ENCODE assay signal across 8 mouse cellular contexts in genomic region chr17:35864832-35865353, GRCm38 (mm10). TPM values are rescaled to one million over a fixed set of nuclear protein-coding genes. Genes with fewer than 3 reads are reported as not detected.
DNase-seq lines count a peak whose midpoint lies in the region; ATAC-seq lines count a peak whose summit lies in the region.

No protein-coding gene starts in this region.

- H3K27ac ChIP-seq in heart, embryonic 11.5 days (ENCODE audit: low read depth, low read length): peak overlapping the region; percentile 83
- H3K27ac ChIP-seq in hindbrain, embryonic 13.5 days: peak overlapping the region; percentile 98
- H3K27ac ChIP-seq in midbrain, embryonic 11.5 days (ENCODE audit: low read depth, low read length): peak overlapping the region; percentile 99

- intact Hi-C loops in heart, postnatal 25 days (cut with DNase I): no loop called here

- 19% methylated on average over 10 of the region's 10 CpGs for WGBS in heart, embryonic 11.5 days (ENCODE audit: insufficient replicate concordance)
- 25% methylated on average over 10 of the region's 10 CpGs for WGBS in hindbrain, embryonic 13.5 days
- 22% methylated on average over 10 of the region's 10 CpGs for WGBS in midbrain, embryonic 11.5 days

- H3K36me3 ChIP-seq in heart, embryonic 11.5 days (ENCODE audit: control insufficient read depth, insufficient read depth, low read length): no peaks in the 10 kb centered on the region
- H3K36me3 ChIP-seq in hindbrain, embryonic 13.5 days: no peaks in the 10 kb centered on the region
- no peaks in the 10 kb centered on the region for H3K36me3 ChIP-seq in midbrain, embryonic 11.5 days (ENCODE audit: control insufficient read depth, insufficient read depth, low read length)

- H3K4me3 ChIP-seq in heart, embryonic 11.5 days (ENCODE audit: low read depth, low read length): peak overlapping the region; percentile 49
- peak overlapping the region; percentile 67 for H3K4me3 ChIP-seq in hindbrain, embryonic 13.5 days
- H3K4me3 ChIP-seq in midbrain, embryonic 11.5 days (ENCODE audit: low read depth, low read length): peak overlapping the region; percentile 61

- no peak for ATAC-seq in heart, embryonic 11.5 days (replicated peaks; ENCODE audit: insufficient number of reproducible peaks, low FRiP score, low TSS enrichment)
- no peak for ATAC-seq in hindbrain, embryonic 13.5 days (ENCODE audit: low FRiP score)
- no peak for ATAC-seq in midbrain, embryonic 11.5 days (ENCODE audit: low FRiP score)
- no peak for ATAC-seq in megakaryocyte-erythroid progenitor cell, adult 5-6 weeks (replicated peaks; ENCODE audit: low FRiP score, low TSS enrichment, poor library complexity, severe bottlenecking)

- H3K9ac ChIP-seq in heart, embryonic 11.5 days (ENCODE audit: low read depth, low read length): peak overlapping the region; percentile 90
- peak overlapping the region; percentile 94 for H3K9ac ChIP-seq in hindbrain, embryonic 13.5 days
- H3K9ac ChIP-seq in midbrain, embryonic 11.5 days (ENCODE audit: low read length): peak overlapping the region; percentile 92

- DNase-seq in heart, postnatal 25 days (ENCODE audit: low spot score): no peak
- DNase-seq in ZHBTc4 (ENCODE audit: low read depth, low spot score): peak; percentile 49
- no peak for DNase-seq in midbrain, embryonic 11.5 days (ENCODE audit: low spot score, missing footprints)
- DNase-seq in frontal cortex, postnatal 14 days (ENCODE audit: low spot score in 2 of 2): no peak
- no peak for DNase-seq in ovary, postnatal 10 days (ENCODE audit: low spot score)

- peak overlapping the region; percentile 98 for H3K4me2 ChIP-seq in heart, embryonic 11.5 days
- H3K4me2 ChIP-seq in hindbrain, embryonic 13.5 days: peak overlapping the region; percentile 100
- peak overlapping the region; percentile 77 for H3K4me2 ChIP-seq in midbrain, embryonic 11.5 days

- no peaks in the 10 kb centered on the region for H3K9me3 ChIP-seq in heart, embryonic 11.5 days (replicated peaks; ENCODE audit: control insufficient read depth, low read length)
- H3K9me3 ChIP-seq in hindbrain, embryonic 13.5 days: no peaks in the 10 kb centered on the region
- no peaks in the 10 kb centered on the region for H3K9me3 ChIP-seq in midbrain, embryonic 11.5 days (ENCODE audit: control insufficient read depth, low read length)

- H3K4me1 ChIP-seq in heart, embryonic 11.5 days (ENCODE audit: control insufficient read depth, insufficient read depth, low read length): peaks cover 33% of the 10 kb centered on the region
- peaks cover 56% of the 10 kb centered on the region for H3K4me1 ChIP-seq in hindbrain, embryonic 13.5 days (replicated peaks)
- peaks cover 41% of the 10 kb centered on the region for H3K4me1 ChIP-seq in midbrain, embryonic 11.5 days (ENCODE audit: control insufficient read depth, insufficient read depth, low read length)

- H3K27me3 ChIP-seq in heart, embryonic 11.5 days (ENCODE audit: control insufficient read depth, insufficient read depth, low read length): no peaks in the 10 kb centered on the region
- H3K27me3 ChIP-seq in hindbrain, embryonic 13.5 days: no peaks in the 10 kb centered on the region
- H3K27me3 ChIP-seq in midbrain, embryonic 11.5 days (ENCODE audit: control insufficient read depth, insufficient read depth, low read length): no peaks in the 10 kb centered on the region

RNA-seq across cellular contexts. Expression of gene Ppp1r18, which starts 0.5 kb away (rescaled TPM):
- polyA plus RNA-seq in heart, embryonic 11.5 days (2014; fragmentation: Nextera tagmentation; extraction: Ambion mirVana): 21.3 and 25.0 TPM in 2 replicates
- total RNA-seq in heart, postnatal 25 days (2021): 10 to 100 TPM; 11.9 to 16.6 TPM
- polyA plus RNA-seq in hindbrain, embryonic 13.5 days (2015; fragmentation: Nextera tagmentation; extraction: Ambion mirVana): 26.9 and 30.5 TPM in 2 replicates
- polyA plus RNA-seq in midbrain, embryonic 11.5 days (2014; fragmentation: Nextera tagmentation; extraction: Ambion mirVana): 24.1 and 25.2 TPM in 2 replicates
- total RNA-seq in megakaryocyte-erythroid progenitor cell, adult 5-6 weeks (2014; fragmentation: Nextera tagmentation): 11.9 and 13.3 TPM in 2 replicates
- total RNA-seq in megakaryocyte-erythroid progenitor cell, adult 5-6 weeks (2017): 1.0 and 2.3 TPM in 2 replicates

RNA-seq across cellular contexts. Expression of gene Nrm, which starts 3.8 kb away (rescaled TPM):
- polyA plus RNA-seq in heart, embryonic 11.5 days (2014; fragmentation: Nextera tagmentation; extraction: Ambion mirVana): 44.5 and 48.1 TPM in 2 replicates
- 1 to 10 TPM; 2.3 to 2.8 TPM for total RNA-seq in heart, postnatal 25 days (2021)
- 26.4 and 26.9 TPM in 2 replicates for polyA plus RNA-seq in hindbrain, embryonic 13.5 days (2015; fragmentation: Nextera tagmentation; extraction: Ambion mirVana)
- polyA plus RNA-seq in midbrain, embryonic 11.5 days (2014; fragmentation: Nextera tagmentation; extraction: Ambion mirVana): 59.8 and 61.0 TPM in 2 replicates
- total RNA-seq in megakaryocyte-erythroid progenitor cell, adult 5-6 weeks (2014; fragmentation: Nextera tagmentation): 27.0 and 32.4 TPM in 2 replicates
- total RNA-seq in megakaryocyte-erythroid progenitor cell, adult 5-6 weeks (2017): 15.0 and 26.4 TPM in 2 replicates

RNA-seq across cellular contexts. Expression of gene Dhx16, which starts 14.7 kb away (rescaled TPM):
- polyA plus RNA-seq in heart, embryonic 11.5 days (2014; fragmentation: Nextera tagmentation; extraction: Ambion mirVana): 23.8 and 25.9 TPM in 2 replicates
- 10 to 100 TPM; 19.2 to 20.1 TPM for total RNA-seq in heart, postnatal 25 days (2021)
- 28.6 and 35.3 TPM in 2 replicates for polyA plus RNA-seq in hindbrain, embryonic 13.5 days (2015; fragmentation: Nextera tagmentation; extraction: Ambion mirVana)
- polyA plus RNA-seq in midbrain, embryonic 11.5 days (2014; fragmentation: Nextera tagmentation; extraction: Ambion mirVana): 39.0 and 43.6 TPM in 2 replicates
- total RNA-seq in megakaryocyte-erythroid progenitor cell, adult 5-6 weeks (2014; fragmentation: Nextera tagmentation): 132 and 133 TPM in 2 replicates
- 51.3 and 68.8 TPM in 2 replicates for total RNA-seq in megakaryocyte-erythroid progenitor cell, adult 5-6 weeks (2017)

RNA-seq across cellular contexts. Expression of gene Mdc1, which starts 23.6 kb away (rescaled TPM):
- 19.0 and 19.5 TPM in 2 replicates for polyA plus RNA-seq in heart, embryonic 11.5 days (2014; fragmentation: Nextera tagmentation; extraction: Ambion mirVana)
- total RNA-seq in heart, postnatal 25 days (2021): 10 to 100 TPM; 11.8 to 14.6 TPM
- polyA plus RNA-seq in hindbrain, embryonic 13.5 days (2015; fragmentation: Nextera tagmentation; extraction: Ambion mirVana): 11.0 and 11.3 TPM in 2 replicates
- 19.4 and 21.5 TPM in 2 replicates for polyA plus RNA-seq in midbrain, embryonic 11.5 days (2014; fragmentation: Nextera tagmentation; extraction: Ambion mirVana)
- total RNA-seq in megakaryocyte-erythroid progenitor cell, adult 5-6 weeks (2014; fragmentation: Nextera tagmentation): 71.8 and 74.8 TPM in 2 replicates
- 18.4 and 19.8 TPM in 2 replicates for total RNA-seq in megakaryocyte-erythroid progenitor cell, adult 5-6 weeks (2017)

RNA-seq across cellular contexts. Expression of gene Tubb5, which starts 26.8 kb away (rescaled TPM):
- 855 and 931 TPM in 2 replicates for polyA plus RNA-seq in heart, embryonic 11.5 days (2014; fragmentation: Nextera tagmentation; extraction: Ambion mirVana)
- 100 to 1,000 TPM; 102 to 103 TPM for total RNA-seq in heart, postnatal 25 days (2021)
- polyA plus RNA-seq in hindbrain, embryonic 13.5 days (2015; fragmentation: Nextera tagmentation; extraction: Ambion mirVana): 1,714 and 1,822 TPM in 2 replicates
- 1,522 and 1,543 TPM in 2 replicates for polyA plus RNA-seq in midbrain, embryonic 11.5 days (2014; fragmentation: Nextera tagmentation; extraction: Ambion mirVana)
- 823 and 947 TPM in 2 replicates for total RNA-seq in megakaryocyte-erythroid progenitor cell, adult 5-6 weeks (2014; fragmentation: Nextera tagmentation)
- 678 and 844 TPM in 2 replicates for total RNA-seq in megakaryocyte-erythroid progenitor cell, adult 5-6 weeks (2017)
